Mouse (Mus musculus) spleen, postnatal 0 days (tissue): ENCODE results near the gene Fcgrt. TPM values are rescaled to one million over a fixed set of nuclear protein-coding genes. Genes with fewer than 3 reads are reported as not detected.

ENCODE experiments used
- microRNA counts: library from miRNA; unstranded; fragments of <30 nt; microRNA quantifications from one replicate; lab custom pipeline; 2015
- polyA plus RNA-seq: library from polyadenylated mRNA; unstranded; fragments of >200 nt; fragmentation: Nextera tagmentation; extraction: Ambion mirVana; gene quantifications from 2 replicates; pipeline ENCODE4 v1.2.1, GENCODE M21; 2015

The Fcgrt gene
- polyA plus RNA-seq: 59.4 and 86.0 TPM in 2 replicates

DNA sequence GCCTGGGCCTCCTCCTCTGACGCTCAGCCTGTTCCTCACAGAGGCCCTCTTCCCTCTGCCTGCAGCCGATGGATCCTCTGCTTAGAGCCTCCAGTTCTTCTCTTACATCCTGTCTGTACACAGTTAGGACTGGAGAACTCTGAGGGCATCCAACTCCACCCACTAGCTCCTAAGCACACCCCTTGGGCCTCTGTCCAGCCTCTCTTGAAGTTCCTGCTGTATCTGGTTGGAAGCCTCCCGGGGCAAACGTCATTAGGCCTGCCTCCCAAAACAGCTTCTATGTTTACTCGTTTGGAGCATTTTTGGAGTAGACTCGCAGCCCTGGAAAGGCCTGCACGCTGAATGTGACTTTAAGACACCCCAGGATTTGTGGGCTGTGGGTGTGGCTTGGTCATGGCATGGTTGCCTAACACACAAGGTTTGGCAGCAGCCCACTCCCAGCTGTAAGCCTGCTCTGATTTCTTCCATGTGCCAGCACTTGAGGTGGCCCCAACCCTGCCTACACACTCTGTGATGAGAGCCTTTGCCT lies at the start of gene Fcgrt:
TSS of gene Fcgrt (minus strand) at position 200 of the 529 bp plus-strand sequence.

GRCm38 (mm10) chr7:45135993-45136567 lies 32.4 kb upstream of the Fcgrt start, which contains the start of the genes Gm45713 and Flt3l:
Gene Gm45713 (minus strand): TSS chr7:45136231.
Gene Flt3l (minus strand): TSS chr7:45136432.

GRCm38 (mm10) chr7:45128624-45129246 lies 25.1 kb upstream of the Fcgrt start, which contains the start of gene Rpl13a:
Gene Rpl13a (minus strand): TSS chr7:45128761.

DNA sequence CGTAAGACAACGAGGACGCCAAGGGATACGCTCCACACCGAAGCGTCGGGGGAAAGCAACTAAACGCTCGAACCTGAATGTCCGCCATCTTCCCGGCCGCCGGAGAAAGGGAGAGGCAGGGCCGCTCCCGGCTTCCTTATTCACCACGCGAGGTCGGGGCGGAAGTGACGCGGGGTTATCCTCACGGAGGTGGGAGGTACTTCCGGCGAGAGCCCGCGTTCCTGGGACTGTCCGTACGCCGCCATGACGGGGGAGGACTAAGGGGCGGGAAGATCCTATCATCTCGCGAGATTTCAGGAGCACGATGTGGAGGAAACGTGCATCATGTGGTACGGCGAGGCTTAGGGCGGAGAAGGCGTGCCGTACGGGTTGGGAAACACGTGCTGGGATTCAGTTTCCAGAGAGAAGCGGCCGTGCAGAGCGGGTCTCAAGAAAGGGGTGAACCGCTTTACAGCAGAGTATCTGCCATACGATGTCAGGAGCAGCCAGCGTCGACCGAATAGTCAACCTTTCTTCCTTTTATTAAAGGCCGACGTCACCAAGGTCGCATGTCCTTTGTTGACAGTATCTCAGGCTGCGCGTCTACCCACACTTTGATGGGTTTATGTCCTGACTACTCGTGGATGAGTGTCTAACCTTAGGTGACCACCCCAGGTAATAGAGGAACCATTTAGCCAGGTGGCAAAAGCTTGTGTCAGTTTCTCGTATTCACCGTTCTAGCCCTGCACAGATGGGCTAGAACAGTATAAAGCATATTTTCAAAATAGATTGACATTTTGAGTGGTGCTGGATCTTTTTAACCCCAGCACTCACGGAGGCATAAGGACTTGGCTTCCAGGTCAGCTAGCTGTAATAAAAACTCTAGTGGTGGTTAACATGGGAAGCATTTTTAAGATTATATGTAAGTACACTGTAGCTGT lies 20.8 kb upstream of the Fcgrt start, which contains the start of gene Rps11:
TSS of gene Rps11 (minus strand) at position 216 of the 920 bp plus-strand sequence.

GRCm38 (mm10) chr7:45092048-45092447 lies 11.6 kb downstream of the Fcgrt start, which contains the start of gene Rcn3:
Gene Rcn3 (minus strand): TSS chr7:45092221.

DNA sequence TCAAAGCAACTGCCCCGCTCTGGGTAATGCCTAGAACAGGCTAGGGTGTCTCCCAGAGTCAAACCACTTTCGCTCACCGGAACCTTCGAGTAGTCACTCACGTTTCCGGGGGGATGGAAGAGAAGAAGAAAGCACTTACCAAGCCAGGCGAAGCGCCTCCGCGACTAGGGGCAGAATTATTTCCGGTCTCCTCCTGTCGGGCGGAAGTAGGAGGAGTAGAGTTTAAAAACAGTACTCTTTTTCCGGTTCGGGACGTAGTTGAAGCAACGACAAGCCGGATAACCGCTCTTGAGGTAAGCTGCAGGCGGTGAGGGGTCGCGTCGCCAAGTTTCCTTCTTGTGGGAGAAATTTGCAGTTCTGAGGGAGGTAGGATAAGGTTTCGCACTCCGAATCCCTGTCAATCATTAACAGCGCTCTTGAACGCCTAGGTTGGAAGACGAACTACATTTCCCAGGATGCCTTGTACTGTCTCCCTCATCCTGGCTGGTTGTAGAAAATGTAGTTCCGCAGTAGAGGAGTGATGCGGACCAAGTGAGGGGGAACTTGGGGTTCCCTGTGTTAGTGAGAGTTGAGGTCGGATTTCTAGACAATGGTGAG lies 41.3 kb downstream of the Fcgrt start, which contains the start of the genes Nosip and Prrg2:
TSS of gene Nosip (plus strand) at position 191 of the 597 bp plus-strand sequence.
TSS of gene Prrg2 (minus strand) at position 439 of the 597 bp plus-strand sequence.

DNA sequence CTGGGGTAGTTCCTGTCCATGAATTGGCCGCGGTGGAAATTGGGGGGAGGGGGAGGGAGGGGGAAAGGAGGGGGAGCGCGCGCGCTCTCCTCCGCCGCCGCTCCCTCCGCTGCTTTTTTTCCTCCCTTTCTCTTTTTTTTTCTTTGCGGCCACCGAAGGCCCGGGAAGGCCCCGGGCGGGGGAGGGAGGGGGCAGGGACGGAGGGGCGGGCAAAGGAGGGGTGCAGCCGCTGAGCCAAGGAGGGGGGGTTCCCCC lies 50.9 kb downstream of the Fcgrt start, which contains the start of gene Prr12:
TSS of gene Prr12 (minus strand) at position 20 of the 255 bp plus-strand sequence.

MicroRNAs within 50 kb of the gene (microRNA counts, 519-probe panel; counts per million panel counts)
- microRNA mmu-miR-150 (lab: Ali Mortazavi, UCI): 7,531 counts per million, percentile 73 among the panel's probes with 10 or more counts

Other genes with a start within 250 kb of the Fcgrt start
- gene Pnkp, start 246.7 kb downstream of the Fcgrt start, polyA plus RNA-seq: 44.6 and 51.7 TPM in 2 replicates
- gene Ptov1, start 234.1 kb downstream of the Fcgrt start, polyA plus RNA-seq: 75.8 and 108 TPM in 2 replicates
- gene Med25, start 211.1 kb downstream of the Fcgrt start, polyA plus RNA-seq: 39.9 and 44.7 TPM in 2 replicates
- 6.4 and 7.7 TPM in 2 replicates for gene Fuz, start 207.8 kb downstream of the Fcgrt start, polyA plus RNA-seq
- gene Ap2a1, start 174.4 kb downstream of the Fcgrt start, polyA plus RNA-seq: 54.9 and 61.8 TPM in 2 replicates
- gene Tsks, start 160.6 kb downstream of the Fcgrt start, polyA plus RNA-seq: 0.17 TPM in 1 of 2 replicates, not detected in the other
- gene Cpt1c, start 129.0 kb downstream of the Fcgrt start, polyA plus RNA-seq: 3.7 and 4.5 TPM in 2 replicates
- 215 and 217 TPM in 2 replicates for gene Prmt1, start 117.3 kb downstream of the Fcgrt start, polyA plus RNA-seq
- 54.1 and 62.3 TPM in 2 replicates for gene Irf3, start 106.2 kb downstream of the Fcgrt start, polyA plus RNA-seq
- 28.5 and 32.0 TPM in 2 replicates for gene Bcl2l12, start 105.1 kb downstream of the Fcgrt start, polyA plus RNA-seq
- 15.0 and 17.0 TPM in 2 replicates for gene Scaf1, start 87.5 kb downstream of the Fcgrt start, polyA plus RNA-seq
- gene Rras, start 85.9 kb downstream of the Fcgrt start, polyA plus RNA-seq: 25.6 and 26.0 TPM in 2 replicates
- 3.9 and 5.0 TPM in 2 replicates for gene Prr12, start 51.0 kb downstream of the Fcgrt start, polyA plus RNA-seq
- 37.2 and 45.0 TPM in 2 replicates for gene Nosip, start 41.4 kb downstream of the Fcgrt start, polyA plus RNA-seq
- gene Prrg2, start 41.2 kb downstream of the Fcgrt start, polyA plus RNA-seq: 10.0 and 12.4 TPM in 2 replicates
- gene Rcn3, start 11.6 kb downstream of the Fcgrt start, polyA plus RNA-seq: 80.3 and 93.9 TPM in 2 replicates
- 1,257 and 1,307 TPM in 2 replicates for gene Rps11, start 20.6 kb upstream of the Fcgrt start, polyA plus RNA-seq
- 1,601 and 1,631 TPM in 2 replicates for gene Rpl13a, start 24.9 kb upstream of the Fcgrt start, polyA plus RNA-seq
- 0.35 and 0.44 TPM in 2 replicates for gene Gm45713, start 32.4 kb upstream of the Fcgrt start, polyA plus RNA-seq
- 7.2 and 9.3 TPM in 2 replicates for gene Flt3l, start 32.6 kb upstream of the Fcgrt start, polyA plus RNA-seq
- 45.1 and 48.9 TPM in 2 replicates for gene Pih1d1, start 50.5 kb upstream of the Fcgrt start, polyA plus RNA-seq
- gene Aldh16a1, start 50.7 kb upstream of the Fcgrt start, polyA plus RNA-seq: 29.7 and 31.2 TPM in 2 replicates
- not detected in 2 replicates for gene Slc17a7, start 60.1 kb upstream of the Fcgrt start, polyA plus RNA-seq
- gene Gfy, start 75.7 kb upstream of the Fcgrt start, polyA plus RNA-seq: not detected in 2 replicates
- gene Pth2, start 77.1 kb upstream of the Fcgrt start, polyA plus RNA-seq: not detected in 2 replicates
- gene Ccdc155, start 101.0 kb upstream of the Fcgrt start, polyA plus RNA-seq: 0.12 and 0.29 TPM in 2 replicates
- gene Dkkl1, start 108.3 kb upstream of the Fcgrt start, polyA plus RNA-seq: 7.5 and 8.4 TPM in 2 replicates
- 14.5 and 20.8 TPM in 2 replicates for gene Tead2, start 111.9 kb upstream of the Fcgrt start, polyA plus RNA-seq
- 71.1 and 87.7 TPM in 2 replicates for gene Cd37, start 135.3 kb upstream of the Fcgrt start, polyA plus RNA-seq
- 0.10 TPM in 1 of 2 replicates, not detected in the other for gene Slc6a16, start 137.2 kb upstream of the Fcgrt start, polyA plus RNA-seq
- gene Slc6a21, start 173.7 kb upstream of the Fcgrt start, polyA plus RNA-seq: not detected in 2 replicates
- gene Trpm4, start 229.9 kb upstream of the Fcgrt start, polyA plus RNA-seq: 2.9 and 4.7 TPM in 2 replicates
- 0.06 and 0.12 TPM in 2 replicates for gene Hrc, start 231.4 kb upstream of the Fcgrt start, polyA plus RNA-seq